Mouse (Mus musculus) liver, embryonic 14.5 days (tissue): Measurements from ENCODE around the gene Abcg1.

Source experiments
- CTCF ChIP-seq: IDR thresholded peaks from 2 replicates; pipeline ENCODE4 v1.5.1; 2016; ENCODE audit warnings: antibody characterized with exemption, low read depth, control low read depth
- EP300 ChIP-seq: IDR thresholded peaks from 2 replicates; pipeline ENCODE4 v1.6.1; 2016; ENCODE audit warnings: antibody characterized with exemption, low read depth

DNA sequence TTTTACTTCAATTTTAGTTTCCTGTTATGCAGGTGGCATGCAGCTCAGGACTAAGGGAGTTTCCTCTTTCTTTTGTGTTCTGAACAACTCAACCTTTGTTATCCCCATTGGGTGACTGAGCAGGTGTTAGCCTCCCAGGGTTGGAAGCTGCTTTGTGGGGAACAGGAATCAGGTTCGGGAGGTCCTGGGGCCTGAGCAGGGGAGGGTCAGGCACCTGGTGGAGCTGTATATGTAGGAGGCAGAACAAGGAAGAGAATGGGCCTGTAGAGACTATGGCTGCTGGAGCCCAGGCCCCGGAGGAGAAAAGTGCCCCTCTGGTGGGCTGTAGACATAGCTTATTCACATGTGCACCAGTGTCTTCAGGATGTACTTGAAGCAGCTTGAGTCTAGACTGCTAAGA is 24.2 kb upstream of the Abcg1 start:
- no peak for TF ChIP-seq CTCF
- TF ChIP-seq EP300: no peak
